Mouse (Mus musculus) liver, embryonic 13.5 days (tissue): ENCODE measurements around the gene Sp7. TPM values are rescaled to one million over a fixed set of nuclear protein-coding genes. Genes with fewer than 3 reads are reported as not detected.

Experiments used
- ATAC-seq: fragments of 200-750 bp; cut with Nextera tagmentation; 2 replicates; pipeline ENCODE4 v1.8.0; 2017; ENCODE audit warnings: low read depth, mild to moderate bottlenecking, moderate number of reproducible peaks, moderate library complexity
- DNase-seq: peaks from one replicate; pipeline ENCODE4 v3.0.0; 2022
- H3K27ac ChIP-seq: fragments of 300-500 bp; sonication (generic); 2 replicates; pipeline ENCODE4 v1.5.1; 2015; ENCODE audit warnings: moderate library complexity, mild to moderate bottlenecking, inconsistent platforms
- H3K27me3 ChIP-seq: fragments of 300-500 bp; sonication (generic); 2 replicates; pipeline ENCODE4 v1.6.1; 2015; ENCODE audit warnings: mild to moderate bottlenecking, inconsistent platforms
- H3K36me3 ChIP-seq: fragments of 300-500 bp; sonication (generic); 2 replicates; pipeline ENCODE4 v1.6.1; 2015; ENCODE audit warnings: mild to moderate bottlenecking, inconsistent platforms
- H3K4me1 ChIP-seq: fragments of 300-500 bp; sonication (generic); replicated peaks from 2 replicates; pipeline ENCODE4 v1.6.1; 2015; ENCODE audit warnings: inconsistent platforms
- H3K4me2 ChIP-seq: fragments of 300-500 bp; sonication (generic); 2 replicates; pipeline ENCODE4 v1.6.1; 2015; ENCODE audit warnings: inconsistent platforms, mild to moderate bottlenecking, moderate library complexity
- H3K4me3 ChIP-seq: fragments of 300-500 bp; sonication (generic); replicated peaks from 2 replicates; pipeline ENCODE4 v1.5.1; 2015; ENCODE audit warnings: mild to moderate bottlenecking, inconsistent platforms
- H3K9ac ChIP-seq: fragments of 300-500 bp; sonication (generic); 2 replicates; pipeline ENCODE4 v1.6.1; 2015; ENCODE audit warnings: mild to moderate bottlenecking, inconsistent platforms
- H3K9me3 ChIP-seq: fragments of 300-500 bp; sonication (generic); replicated peaks from 2 replicates; pipeline ENCODE4 v1.6.1; 2016; ENCODE audit warnings: inconsistent platforms
- WGBS: fragments of 180-500 bp; shearing (Covaris S2); methylation state at CpG from one replicate; pipeline ENCODE4 v1.1.7; 2015; ENCODE audit not compliant: insufficient replicate concordance; 5-methylcytosine and 5-hydroxymethylcytosine counted together
- polyA plus RNA-seq: library from polyadenylated mRNA; unstranded; fragments of >200 nt; fragmentation: Nextera tagmentation; extraction: Ambion mirVana; gene quantifications from 2 replicates; pipeline ENCODE4 v1.2.1, GENCODE M21; 2015

Sp7 gene
- polyA plus RNA-seq, 1 experiment from 2014 or later, result 0.07 TPM

DNA sequence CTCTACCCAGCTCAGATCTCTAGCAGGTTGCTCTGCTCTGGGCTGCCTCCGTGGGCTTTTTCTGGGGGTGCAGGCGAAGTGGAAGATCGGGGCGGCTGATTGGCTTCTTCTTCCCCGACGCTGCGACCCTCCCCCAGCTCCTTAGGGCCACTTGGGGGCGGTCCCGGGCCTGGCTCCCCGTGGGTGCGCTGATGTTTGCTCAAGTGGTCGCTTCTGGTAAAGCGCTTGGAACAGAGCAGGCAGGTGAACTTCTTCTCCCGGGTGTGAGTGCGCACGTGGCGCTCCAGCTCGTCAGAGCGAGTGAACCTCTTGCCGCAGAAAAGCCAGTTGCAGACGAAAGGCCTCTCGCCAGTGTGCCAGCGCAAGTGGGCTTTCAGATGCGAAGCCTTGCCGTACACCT is 8.9 kb downstream of the Sp7 start:
- 4% methylated on average over 25 of the region's 25 CpGs for WGBS
- 0 out of 2 replicates have a peak overlapping the region, but pooled peaks have one; percentile 6 for H3K4me3 ChIP-seq

DNA sequence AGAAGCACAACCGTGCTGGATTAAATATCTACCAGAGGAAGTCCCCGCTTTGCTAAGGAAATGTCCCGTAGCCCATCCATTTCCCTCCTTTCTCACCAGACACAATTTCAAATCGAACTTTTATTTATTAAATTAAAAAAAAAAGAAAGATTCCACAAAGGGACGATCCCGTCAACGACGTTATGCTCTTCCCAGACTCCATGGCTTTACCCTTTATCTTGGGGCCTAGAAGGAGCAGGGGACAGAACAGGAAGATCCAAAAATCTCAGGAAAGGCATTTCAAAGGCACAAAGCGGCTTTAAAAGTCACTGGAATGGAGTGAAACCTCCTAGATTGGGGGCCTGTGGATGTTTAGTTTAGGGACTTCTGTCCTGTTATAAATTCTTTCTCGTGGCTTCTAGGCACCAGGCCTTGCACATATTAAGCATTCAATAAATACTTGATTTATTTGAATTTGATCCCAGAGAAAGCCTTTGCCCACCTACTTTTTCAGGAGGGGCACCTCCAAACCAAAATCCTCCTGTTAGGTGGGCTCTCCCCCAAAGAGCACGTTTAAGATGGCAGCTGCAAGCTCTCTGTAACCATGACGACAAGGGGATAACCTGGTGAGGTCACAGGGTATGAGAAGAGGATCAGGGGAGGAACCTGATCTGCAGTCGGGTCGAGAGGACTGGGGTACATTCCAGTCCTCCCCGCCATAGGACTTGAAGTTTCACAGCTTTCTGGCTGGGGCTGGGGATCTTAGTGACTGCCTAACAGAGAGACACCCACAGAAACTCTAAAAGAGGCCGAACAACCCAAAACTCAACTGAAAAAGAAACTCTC is 10.3 kb downstream of the Sp7 start:
- Histone ChIP-seq H3K36me3 (no peaks in the 10 kb centered on the region), H3K9me3 (no peaks in the 10 kb centered on the region), H3K4me2 (peak overlapping the region; percentile 72), H3K9ac (peak overlapping the region; percentile 59), H3K4me3 (peak overlapping the region; percentile 54; the same call in 1 of the 2 replicates), H3K27me3 (peaks cover 76% of the 10 kb centered on the region), H3K27ac (no peak overlapping the region), H3K4me1 (peaks cover 26% of the 10 kb centered on the region)
- 36% methylated on average over 16 of the region's 16 CpGs for WGBS
- ATAC-seq (no peak), DNase-seq (no peak)

More for the DNA sequence above, 8.9 kb downstream of the Sp7 start:
- Histone ChIP-seq H3K9me3 (no peaks in the 10 kb centered on the region), H3K4me1 (peaks cover 35% of the 10 kb centered on the region), H3K27ac (no peak overlapping the region), H3K27me3 (peaks cover 88% of the 10 kb centered on the region), H3K36me3 (no peaks in the 10 kb centered on the region), H3K4me2 (peak overlapping the region; percentile 29; the same call in 1 of the 2 replicates), H3K9ac (no peak overlapping the region)
- DNase-seq (no peak), ATAC-seq (no peak)

DNA sequence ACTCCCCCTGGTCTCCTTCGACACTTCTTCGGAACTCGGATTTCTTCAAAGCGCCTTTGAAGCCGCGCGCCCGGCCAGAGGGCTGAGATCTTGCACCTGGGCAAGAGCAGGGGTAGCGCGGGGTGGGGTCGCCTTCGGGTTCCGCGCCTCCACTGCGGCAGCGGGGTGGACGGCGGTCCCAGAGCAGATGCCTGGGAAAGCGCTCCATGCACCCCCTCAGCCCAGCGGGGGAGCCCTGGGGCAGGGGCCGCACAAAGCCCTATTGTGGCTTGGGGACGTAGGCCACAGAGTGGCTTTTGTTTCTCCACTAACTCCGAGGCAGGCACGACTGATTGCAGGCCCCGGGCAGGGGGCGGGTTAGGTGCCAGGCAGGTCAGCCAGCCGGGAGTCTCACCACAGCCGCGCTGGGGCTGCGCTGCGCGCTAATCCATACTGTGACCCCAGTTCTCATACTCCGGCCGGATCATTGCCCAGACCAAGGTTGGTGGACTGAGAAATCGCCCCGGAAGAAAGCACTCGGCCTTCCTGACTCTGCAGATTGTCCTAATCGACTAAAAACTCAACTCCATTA is 11.0 kb downstream of the Sp7 start:
- Histone ChIP-seq H3K9me3 (no peaks in the 10 kb centered on the region), H3K4me3 (peak overlapping the region; percentile 54), H3K9ac (peak overlapping the region; percentile 59), H3K27me3 (peaks cover 72% of the 10 kb centered on the region), H3K36me3 (no peaks in the 10 kb centered on the region), H3K27ac (no peak overlapping the region), H3K4me1 (peaks cover 30% of the 10 kb centered on the region), H3K4me2 (peak overlapping the region; percentile 72)
- DNase-seq, result no peak
- ATAC-seq, result 0 out of 2 replicates have a peak, but pooled peaks have one; percentile 8
- 2% methylated on average over 38 of the region's 38 CpGs for WGBS

DNA sequence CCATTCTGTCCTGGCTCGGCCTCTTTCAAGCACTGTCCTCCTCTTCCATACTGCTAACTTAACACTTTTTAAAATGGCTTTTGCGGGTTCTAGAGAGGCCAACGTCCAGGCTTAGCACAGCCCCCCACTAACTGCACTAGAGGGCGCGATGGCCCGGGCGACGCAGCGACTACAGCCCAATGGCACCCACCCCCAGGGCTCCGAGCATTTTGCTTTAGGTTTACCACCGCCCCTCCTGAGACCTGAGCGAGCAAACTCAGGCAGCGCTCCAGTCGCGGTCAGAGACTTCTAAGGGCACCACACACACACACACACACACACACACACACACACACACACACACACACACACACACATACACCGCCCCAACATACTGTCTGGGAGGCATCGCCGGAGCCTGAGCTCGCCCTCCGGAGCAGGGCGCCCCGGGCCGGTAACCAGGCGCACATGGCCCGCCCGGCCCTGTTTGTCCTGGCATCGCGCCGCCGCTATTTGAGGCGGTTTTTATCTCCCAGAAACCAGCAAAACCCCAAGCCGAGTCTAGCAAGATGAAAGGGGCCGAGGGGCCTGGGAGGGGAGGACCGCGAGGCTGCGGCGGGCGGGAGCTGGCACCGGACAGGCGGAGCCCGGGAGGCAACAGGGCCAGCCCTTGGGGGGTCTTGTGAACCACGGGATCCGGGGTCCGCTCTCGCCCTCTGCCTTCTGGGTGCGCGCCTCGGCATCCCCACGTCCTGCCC is 11.7 kb downstream of the Sp7 start:
- Histone ChIP-seq H3K27ac (no peak overlapping the region), H3K36me3 (no peaks in the 10 kb centered on the region), H3K9me3 (no peaks in the 10 kb centered on the region), H3K4me3 (peak overlapping the region; percentile 54), H3K9ac (peak overlapping the region; percentile 59), H3K4me2 (peak overlapping the region; percentile 72), H3K27me3 (peaks cover 67% of the 10 kb centered on the region), H3K4me1 (peaks cover 31% of the 10 kb centered on the region)
- DNase-seq (no peak), ATAC-seq (peak; percentile 19; the same call in 1 of the 2 replicates)
- WGBS, result 1% methylated on average over 48 of the region's 49 CpGs

DNA sequence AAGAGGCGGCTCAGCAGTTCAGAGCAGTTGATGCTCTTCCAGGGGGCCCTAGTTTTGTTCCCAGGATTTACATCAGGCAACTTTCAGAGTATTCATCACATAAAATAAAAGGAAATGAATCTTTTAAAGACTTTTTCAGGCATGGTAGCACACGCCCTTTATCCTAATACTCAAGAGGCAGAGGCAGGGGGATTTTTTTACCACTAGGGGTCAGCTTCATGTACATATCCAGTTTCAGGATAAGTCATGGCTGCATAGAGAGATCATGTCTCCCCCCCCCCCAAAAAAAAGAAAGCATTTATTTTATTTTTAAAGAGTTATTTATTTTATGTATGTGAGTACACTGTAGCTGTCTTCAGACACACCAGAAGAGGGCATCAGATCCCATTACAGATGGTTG is 13.0 kb downstream of the Sp7 start:
- H3K4me3 ChIP-seq, result no peak overlapping the region
- peaks cover 42% of the 10 kb centered on the region for H3K4me1 ChIP-seq
- DNase-seq, result no peak
- 66% methylated on average over 2 of the region's 2 CpGs for WGBS
- H3K36me3 ChIP-seq, result no peaks in the 10 kb centered on the region
- H3K4me2 ChIP-seq, result no peak overlapping the region
- H3K27ac ChIP-seq, result no peak overlapping the region
- H3K27me3 ChIP-seq, result peaks cover 54% of the 10 kb centered on the region
- no peak for ATAC-seq
- no peak overlapping the region for H3K9ac ChIP-seq
- no peaks in the 10 kb centered on the region for H3K9me3 ChIP-seq

DNA sequence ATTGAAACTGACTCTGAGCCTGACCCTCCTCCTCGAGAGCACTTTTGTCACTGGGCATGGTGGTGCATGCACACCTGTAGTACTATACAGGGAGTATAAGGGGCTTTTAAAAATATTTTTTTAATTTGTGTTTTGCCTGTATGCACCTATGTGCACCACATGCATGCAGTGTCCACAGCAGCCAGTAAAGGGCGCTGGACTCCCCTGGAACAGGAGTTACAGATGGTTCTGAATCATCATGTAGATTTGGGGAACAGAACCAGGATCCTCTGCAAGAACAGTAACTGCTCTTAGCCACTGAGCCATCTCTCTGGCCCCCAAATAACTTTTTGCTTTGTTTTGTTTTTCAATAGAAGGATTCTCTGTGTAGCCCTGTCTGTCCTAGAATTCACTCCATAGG is 14.8 kb downstream of the Sp7 start:
- peaks cover 36% of the 10 kb centered on the region for H3K4me1 ChIP-seq
- WGBS, result 40% methylated on average over 2 of the region's 2 CpGs
- no peak overlapping the region for H3K4me2 ChIP-seq
- no peaks in the 10 kb centered on the region for H3K9me3 ChIP-seq
- H3K9ac ChIP-seq, result no peak overlapping the region
- H3K4me3 ChIP-seq, result no peak overlapping the region
- H3K36me3 ChIP-seq, result peaks cover 4% of the 10 kb centered on the region
- DNase-seq, result no peak
- no peak for ATAC-seq
- peaks cover 35% of the 10 kb centered on the region for H3K27me3 ChIP-seq
- H3K27ac ChIP-seq, result no peak overlapping the region

DNA sequence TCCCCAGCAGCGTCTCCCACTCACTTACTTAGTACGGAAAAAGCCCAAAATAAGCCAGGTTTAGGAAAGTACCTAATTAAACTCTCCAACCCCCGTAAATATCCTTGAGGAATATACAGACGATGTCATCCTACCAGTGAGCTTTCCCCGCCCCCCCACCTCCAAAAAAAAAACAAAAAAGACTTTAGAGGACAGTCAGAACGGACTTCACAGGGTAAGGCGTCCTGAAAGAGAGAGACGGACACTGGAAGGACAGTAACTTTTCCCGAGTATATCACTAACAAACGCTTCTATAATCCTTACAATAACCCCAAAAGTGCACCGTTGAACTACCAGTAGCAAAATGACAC is 16.1 kb downstream of the Sp7 start:
- Histone ChIP-seq H3K9me3 (no peaks in the 10 kb centered on the region), H3K36me3 (peaks cover 17% of the 10 kb centered on the region), H3K4me2 (peak overlapping the region; percentile 88), H3K9ac (peak overlapping the region; percentile 92), H3K4me3 (peak overlapping the region; percentile 89), H3K4me1 (peaks cover 31% of the 10 kb centered on the region), H3K27me3 (peaks cover 23% of the 10 kb centered on the region), H3K27ac (peak overlapping the region; percentile 82; the same call in 1 of the 2 replicates)
- ATAC-seq, result peak; percentile 41
- 6% methylated on average over 11 of the region's 11 CpGs for WGBS
- DNase-seq, result no peak

DNA sequence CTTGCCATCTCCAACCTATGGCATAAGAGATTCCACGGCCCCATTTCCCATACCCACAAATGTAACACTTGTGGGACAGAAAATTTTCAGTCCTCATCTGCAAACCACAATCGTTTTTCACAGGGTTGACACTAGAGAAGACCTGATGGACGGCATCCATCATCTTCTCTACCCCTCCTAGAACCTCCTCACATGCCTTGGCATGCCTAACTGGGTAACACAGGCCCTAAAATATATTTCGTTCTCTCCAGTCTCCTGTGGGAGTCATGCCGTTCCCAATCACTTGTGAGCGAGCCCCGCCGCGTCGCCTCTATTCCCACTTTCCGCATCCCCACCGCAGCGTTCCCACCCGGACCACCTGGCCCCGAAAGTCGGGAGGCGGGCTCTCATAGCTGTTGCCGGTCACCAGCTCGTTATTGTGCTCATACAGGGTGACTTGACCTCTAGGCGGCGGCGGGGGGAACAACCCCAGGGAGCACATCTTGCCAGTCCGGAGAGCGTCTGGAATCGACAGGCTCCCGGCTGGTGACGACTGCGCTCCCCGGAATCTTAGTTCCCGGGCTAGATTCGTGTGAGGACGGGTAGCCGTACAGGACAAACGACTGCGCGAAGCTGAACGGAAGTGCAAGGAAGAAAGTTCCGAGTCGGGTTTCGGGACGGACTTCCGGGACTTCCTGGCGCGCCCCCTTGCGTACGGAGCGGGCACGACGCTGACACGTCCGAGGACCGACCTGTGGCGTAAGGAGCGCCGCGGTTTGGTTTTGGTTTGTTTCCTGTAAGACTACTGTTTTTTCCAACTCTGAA is 16.6 kb downstream of the Sp7 start, which contains the start of gene Aaas:
TSS of gene Aaas (minus strand) at position 634 of the 804 bp plus-strand sequence.
- Histone ChIP-seq H3K9me3 (no peaks in the 10 kb centered on the region), H3K4me3 (peak within 1 kb of the TSS; percentile 89), H3K4me1 (peaks cover 25% of the 10 kb centered on the region), H3K36me3 (peaks cover 22% of the 10 kb centered on the region), H3K27me3 (peaks cover 17% of the 10 kb centered on the region), H3K9ac (peak within 1 kb of the TSS; percentile 92), H3K4me2 (peak within 1 kb of the TSS; percentile 88), H3K27ac (peak within 1 kb of the TSS; percentile 82)
- ATAC-seq (peak; percentile 91), DNase-seq (peak; percentile 91)
- WGBS, result under 1% methylated on average over 56 of the region's 56 CpGs

DNA sequence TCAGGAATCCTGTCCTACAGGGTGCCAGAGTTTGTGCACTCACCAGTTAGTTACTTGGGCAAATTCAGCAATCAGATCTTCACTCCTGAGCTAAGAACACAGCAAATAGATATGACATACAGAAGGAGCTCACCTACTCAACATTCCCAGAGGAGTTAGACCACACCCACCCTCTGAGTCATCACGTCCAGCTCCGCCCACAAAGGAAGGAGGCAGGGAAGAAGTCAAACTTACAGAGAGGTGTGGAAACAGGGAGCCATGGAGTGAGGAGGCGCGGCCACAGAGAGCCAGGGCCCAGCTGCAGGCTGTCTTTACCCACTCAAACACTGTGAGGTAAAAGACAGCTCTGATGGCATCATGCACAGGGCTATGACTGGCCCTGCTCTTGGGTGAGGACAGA is 20.5 kb downstream of the Sp7 start:
- ATAC-seq, result no peak
- H3K4me2 ChIP-seq, result no peak overlapping the region
- no peak overlapping the region for H3K4me3 ChIP-seq
- no peak for DNase-seq
- H3K9me3 ChIP-seq, result no peaks in the 10 kb centered on the region
- peaks cover 44% of the 10 kb centered on the region for H3K36me3 ChIP-seq
- no peaks in the 10 kb centered on the region for H3K27me3 ChIP-seq
- H3K27ac ChIP-seq, result no peak overlapping the region
- no peak overlapping the region for H3K9ac ChIP-seq
- 68% methylated on average over 4 of the region's 4 CpGs for WGBS
- peaks cover 19% of the 10 kb centered on the region for H3K4me1 ChIP-seq

DNA sequence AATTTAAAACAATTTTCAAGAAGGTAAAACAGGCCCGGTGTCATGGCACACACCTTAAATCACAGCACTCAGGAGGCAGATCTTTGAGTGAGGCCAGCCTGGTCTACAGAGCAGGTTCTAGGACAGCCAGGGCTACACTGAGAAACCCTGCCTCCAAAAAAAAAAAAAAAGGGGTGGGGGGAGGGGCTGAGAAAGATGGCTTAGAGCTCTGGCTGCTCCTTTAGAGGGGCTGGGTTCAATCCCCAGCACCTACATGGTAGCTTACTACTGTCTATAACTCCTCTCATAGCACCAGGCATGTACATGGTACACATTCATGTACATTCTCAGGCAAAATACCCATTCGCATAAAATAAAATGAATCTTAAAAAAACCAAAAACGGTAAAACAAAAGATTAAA is 22.5 kb downstream of the Sp7 start:
- DNase-seq, result no peak
- H3K9me3 ChIP-seq, result no peaks in the 10 kb centered on the region
- H3K9ac ChIP-seq, result no peak overlapping the region
- H3K4me2 ChIP-seq, result no peak overlapping the region
- H3K4me3 ChIP-seq, result no peak overlapping the region
- no peak for ATAC-seq
- H3K27me3 ChIP-seq, result no peaks in the 10 kb centered on the region
- peaks cover 8% of the 10 kb centered on the region for H3K4me1 ChIP-seq
- peaks cover 56% of the 10 kb centered on the region for H3K36me3 ChIP-seq
- WGBS, result 88% methylated on average over 3 of the region's 3 CpGs
- H3K27ac ChIP-seq, result no peak overlapping the region
